Mouse (Mus musculus): ENCODE measurements around the gene Manba. TPM values are rescaled to one million over a fixed set of nuclear protein-coding genes. Genes with fewer than 3 reads are reported as not detected.

Manba gene
- polyA plus RNA-seq, 1 experiment from 2014 or later, result 6.1 TPM

DNA sequence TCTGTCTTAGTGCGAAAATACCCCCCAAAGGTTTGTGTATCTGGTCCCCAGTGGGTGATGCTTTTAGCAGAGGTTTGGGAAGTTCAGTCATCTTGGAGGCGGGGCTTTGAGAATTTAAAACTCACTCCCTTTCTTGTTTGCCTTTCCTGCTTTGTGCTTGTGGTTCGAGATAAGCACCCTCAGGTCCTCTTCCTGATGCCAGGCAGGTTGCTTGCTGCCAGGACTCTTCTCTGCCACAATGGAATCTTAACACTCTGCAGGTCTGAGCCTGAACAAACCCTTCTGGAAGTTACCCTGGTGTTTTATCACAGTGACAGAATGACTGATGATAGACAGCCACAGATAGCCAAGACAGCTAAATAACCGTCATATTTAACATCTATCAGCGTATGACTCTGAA, 83.2 kb downstream of the Manba start:
- Histone ChIP-seq H3K36me3 (no peaks in the 10 kb centered on the region), H3K27ac (no peak overlapping the region), H3K4me1 (peaks cover 4% of the 10 kb centered on the region; the same call in 1 of the 2 replicates), H3K4me2 (no peak overlapping the region), H3K9me3 (no peaks in the 10 kb centered on the region), H3K9ac (no peak overlapping the region), H3K27me3 (no peaks in the 10 kb centered on the region), H3K4me3 (no peak overlapping the region)
- ATAC-seq (ENCODE audit: insufficient number of reproducible peaks, insufficient read depth, low FRiP score, low TSS enrichment, low read depth), result no peak
- WGBS, result 73% methylated on average over 5 of the region's 5 CpGs

DNA sequence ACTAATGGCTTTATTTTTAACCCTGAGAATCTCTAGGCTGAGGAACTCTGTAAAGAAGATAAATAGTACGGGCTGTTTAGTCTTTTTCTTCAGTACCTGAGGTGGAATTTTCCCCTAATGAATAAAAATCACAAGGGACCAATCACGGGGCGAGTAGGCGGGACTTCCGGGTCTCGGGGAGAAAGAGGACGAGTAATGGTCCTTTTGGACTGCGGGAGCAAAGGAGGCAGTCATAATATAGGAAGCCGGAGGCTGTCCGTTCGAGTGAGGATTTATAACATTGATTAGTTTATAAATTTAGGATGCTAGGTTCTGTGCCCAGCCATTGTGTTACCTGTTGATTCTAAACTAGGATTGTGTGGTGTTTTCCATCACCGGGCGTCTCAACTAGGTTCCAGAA, 86.1 kb downstream of the Manba start:
- 0 out of 2 replicates have a peak overlapping the region, but pooled peaks have one; percentile 4 for H3K4me3 ChIP-seq
- no peaks in the 10 kb centered on the region for H3K9me3 ChIP-seq
- no peak overlapping the region; the same call in 1 of the 2 replicates for H3K4me2 ChIP-seq
- no peak for ATAC-seq (ENCODE audit: insufficient number of reproducible peaks, insufficient read depth, low FRiP score, low TSS enrichment, low read depth)
- H3K36me3 ChIP-seq, result no peaks in the 10 kb centered on the region
- H3K27ac ChIP-seq, result no peak overlapping the region
- no peaks in the 10 kb centered on the region for H3K27me3 ChIP-seq
- H3K4me1 ChIP-seq, result peaks cover 9% of the 10 kb centered on the region; the same call in 1 of the 2 replicates
- 68% methylated on average over 13 of the region's 13 CpGs for WGBS
- H3K9ac ChIP-seq, result no peak overlapping the region

DNA sequence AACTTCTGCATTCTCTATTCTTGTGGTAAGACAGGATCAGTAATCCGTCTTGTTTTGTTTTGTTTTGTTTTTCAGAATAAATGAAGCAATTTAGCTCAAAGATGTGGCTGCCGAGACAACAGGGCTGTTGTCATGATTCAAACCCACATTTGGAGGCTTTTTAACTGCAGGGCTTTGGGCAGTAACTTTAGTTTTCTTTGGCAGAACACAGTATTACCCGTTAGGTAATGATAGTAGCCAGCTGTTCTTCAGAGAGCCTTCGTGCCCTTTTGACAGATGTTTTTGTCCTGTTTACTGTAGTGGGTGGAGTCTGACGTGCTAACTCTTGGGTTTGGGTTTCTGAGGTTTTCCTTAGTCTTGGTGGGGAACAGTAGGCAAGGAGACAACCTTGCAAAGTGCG, 87.6 kb downstream of the Manba start:
- H3K4me3 ChIP-seq, result no peak overlapping the region
- 50% methylated on average over 6 of the region's 6 CpGs for whole genome bisulfite sequencing
- no peaks in the 10 kb centered on the region for H3K27me3 ChIP-seq
- H3K36me3 ChIP-seq, result no peaks in the 10 kb centered on the region
- H3K4me2 ChIP-seq, result no peak overlapping the region
- no peaks in the 10 kb centered on the region for H3K9me3 ChIP-seq
- H3K9ac ChIP-seq, result no peak overlapping the region
- no peak overlapping the region for H3K27ac ChIP-seq
- peaks cover 9% of the 10 kb centered on the region; the same call in 1 of the 2 replicates for H3K4me1 ChIP-seq
- no peak for ATAC-seq (ENCODE audit: insufficient number of reproducible peaks, insufficient read depth, low FRiP score, low TSS enrichment, low read depth)

DNA sequence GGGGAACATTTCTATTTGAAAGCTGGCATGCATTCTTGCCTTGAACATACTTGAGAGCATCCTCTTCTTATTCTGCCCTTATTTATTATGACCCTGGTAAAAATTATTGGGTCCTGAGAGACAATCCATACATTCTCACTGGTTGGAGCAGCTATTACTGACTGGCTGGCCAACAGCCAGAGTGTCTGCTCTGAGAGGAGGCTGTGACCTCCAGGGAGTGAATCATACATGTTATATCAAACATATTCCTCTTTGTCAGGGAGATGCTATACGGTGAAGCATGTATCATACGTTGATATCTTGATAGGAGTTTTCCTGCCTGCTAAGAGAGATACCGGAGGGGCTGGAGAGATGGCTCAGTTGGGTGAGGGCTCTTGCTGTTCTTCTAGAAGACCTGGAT, 89.7 kb downstream of the Manba start:
- no peaks in the 10 kb centered on the region for H3K36me3 ChIP-seq
- whole genome bisulfite sequencing, result 88% methylated on average over 3 of the region's 3 CpGs
- no peak for ATAC-seq (ENCODE audit: insufficient number of reproducible peaks, insufficient read depth, low FRiP score, low TSS enrichment, low read depth)
- no peak overlapping the region for H3K4me2 ChIP-seq
- H3K27ac ChIP-seq, result no peak overlapping the region
- H3K9me3 ChIP-seq, result no peaks in the 10 kb centered on the region
- peaks cover 18% of the 10 kb centered on the region for H3K4me1 ChIP-seq
- H3K9ac ChIP-seq, result no peak overlapping the region
- H3K27me3 ChIP-seq, result no peaks in the 10 kb centered on the region
- H3K4me3 ChIP-seq, result no peak overlapping the region

DNA sequence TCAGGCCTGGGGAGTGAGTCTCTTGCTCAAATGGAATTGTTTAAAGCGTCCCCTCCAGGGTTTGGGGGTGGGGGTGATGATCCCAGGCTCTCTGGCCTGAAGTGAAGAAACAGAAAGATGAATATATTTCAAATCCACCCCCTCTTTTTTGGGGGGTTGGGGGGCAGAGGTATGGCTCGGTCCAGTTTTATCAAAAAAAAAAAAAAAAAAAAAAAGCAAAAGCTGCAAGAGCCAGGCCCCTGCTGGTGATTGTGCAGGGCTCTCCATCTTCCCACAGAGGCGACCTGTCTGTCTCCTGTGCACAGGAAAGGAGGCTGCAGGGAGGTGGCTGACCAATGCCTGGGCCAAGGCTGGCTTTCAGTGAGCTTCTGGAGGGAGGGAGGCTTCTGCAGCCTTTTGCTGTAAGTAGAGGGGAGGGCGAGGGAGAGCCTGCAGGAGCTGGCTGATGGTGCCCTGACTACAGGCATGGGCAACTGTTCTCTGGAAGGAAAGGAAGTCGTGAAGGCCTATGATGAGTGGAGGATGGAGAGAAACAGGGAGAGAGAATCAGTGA, 93.3 kb downstream of the Manba start:
- H3K4me2 ChIP-seq, result no peak overlapping the region
- ATAC-seq (ENCODE audit: insufficient number of reproducible peaks, insufficient read depth, low FRiP score, low TSS enrichment, low read depth), result no peak
- H3K36me3 ChIP-seq, result no peaks in the 10 kb centered on the region
- WGBS, result 53% methylated on average over 5 of the region's 5 CpGs
- H3K4me3 ChIP-seq, result no peak overlapping the region
- H3K9ac ChIP-seq, result no peak overlapping the region
- no peaks in the 10 kb centered on the region for H3K27me3 ChIP-seq
- H3K9me3 ChIP-seq, result no peaks in the 10 kb centered on the region
- H3K27ac ChIP-seq, result no peak overlapping the region
- peaks cover 35% of the 10 kb centered on the region for H3K4me1 ChIP-seq

DNA sequence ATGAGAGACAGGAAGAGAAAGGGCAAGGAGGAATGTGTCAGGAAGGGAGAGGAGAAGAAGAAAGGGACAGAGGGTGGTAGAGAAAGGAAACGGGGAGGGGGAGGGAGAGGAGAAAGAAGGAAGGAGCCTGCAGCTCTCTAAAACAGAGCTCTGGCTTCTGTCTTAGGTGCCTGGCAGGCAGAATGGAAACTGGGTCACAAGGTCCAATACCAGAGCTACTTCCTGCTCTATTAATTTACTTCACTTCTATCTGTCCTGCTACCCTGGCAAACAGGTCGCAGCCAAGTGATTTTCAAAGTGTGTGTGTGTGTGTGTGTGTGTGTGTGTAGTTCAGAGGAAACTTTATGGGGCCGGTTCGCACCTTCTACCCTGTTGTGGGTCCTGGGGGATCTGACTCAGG, 93.8 kb downstream of the Manba start:
- Histone ChIP-seq H3K36me3 (peaks cover 3% of the 10 kb centered on the region), H3K4me1 (peaks cover 31% of the 10 kb centered on the region), H3K4me3 (no peak overlapping the region), H3K9me3 (no peaks in the 10 kb centered on the region), H3K9ac (no peak overlapping the region), H3K27ac (no peak overlapping the region), H3K27me3 (no peaks in the 10 kb centered on the region), H3K4me2 (no peak overlapping the region)
- 65% methylated on average over 4 of the region's 4 CpGs for WGBS
- no peak for ATAC-seq (ENCODE audit: insufficient number of reproducible peaks, insufficient read depth, low FRiP score, low TSS enrichment, low read depth)

DNA sequence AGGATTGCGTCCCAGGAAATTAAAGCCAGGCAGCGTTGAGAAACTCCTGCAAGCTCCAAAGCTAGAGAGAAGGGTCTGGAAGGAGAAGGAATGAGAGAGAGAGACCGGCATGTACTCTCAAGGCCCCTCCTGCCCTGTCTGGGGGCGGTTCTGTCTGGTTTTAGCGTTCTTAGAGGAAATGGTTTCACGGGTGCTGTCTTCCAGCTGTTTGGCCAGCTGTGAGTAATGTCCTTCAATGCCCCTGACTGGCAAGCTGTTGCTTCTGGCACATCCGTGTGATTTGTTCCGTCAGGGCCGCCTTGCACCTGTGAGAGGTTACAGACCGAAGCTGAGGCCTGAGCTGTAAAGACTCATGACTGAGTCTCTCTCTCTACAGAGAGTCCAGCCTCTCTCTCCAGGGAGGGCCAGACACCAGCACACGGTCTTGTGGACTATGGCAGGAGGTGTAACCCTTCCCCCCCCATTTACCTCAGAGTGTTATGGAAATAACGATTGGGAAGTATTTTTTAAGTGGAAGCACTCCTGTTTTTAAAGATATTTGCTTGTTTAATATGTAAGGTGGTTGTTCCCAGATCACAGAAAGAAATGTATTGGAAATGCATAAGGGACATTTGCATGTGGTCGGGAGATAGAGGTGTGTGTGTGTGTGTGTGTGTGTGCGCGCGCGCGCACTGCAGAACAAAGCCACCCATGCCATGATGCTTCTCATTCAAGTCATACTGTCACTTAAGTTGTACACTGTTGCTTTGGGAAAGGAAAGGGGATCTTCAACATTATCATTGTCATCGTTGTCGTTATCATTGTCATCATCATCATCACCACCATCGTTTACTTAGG, 95.2 kb downstream of the Manba start:
- no peak for ATAC-seq (ENCODE audit: insufficient number of reproducible peaks, insufficient read depth, low FRiP score, low TSS enrichment, low read depth)
- Histone ChIP-seq H3K4me3 (no peak overlapping the region), H3K4me2 (no peak overlapping the region), H3K9ac (no peak overlapping the region), H3K4me1 (peaks cover 31% of the 10 kb centered on the region), H3K27me3 (no peaks in the 10 kb centered on the region), H3K27ac (no peak overlapping the region), H3K36me3 (peaks cover 15% of the 10 kb centered on the region), H3K9me3 (no peaks in the 10 kb centered on the region)
- 73% methylated on average over 21 of the region's 21 CpGs for WGBS

DNA sequence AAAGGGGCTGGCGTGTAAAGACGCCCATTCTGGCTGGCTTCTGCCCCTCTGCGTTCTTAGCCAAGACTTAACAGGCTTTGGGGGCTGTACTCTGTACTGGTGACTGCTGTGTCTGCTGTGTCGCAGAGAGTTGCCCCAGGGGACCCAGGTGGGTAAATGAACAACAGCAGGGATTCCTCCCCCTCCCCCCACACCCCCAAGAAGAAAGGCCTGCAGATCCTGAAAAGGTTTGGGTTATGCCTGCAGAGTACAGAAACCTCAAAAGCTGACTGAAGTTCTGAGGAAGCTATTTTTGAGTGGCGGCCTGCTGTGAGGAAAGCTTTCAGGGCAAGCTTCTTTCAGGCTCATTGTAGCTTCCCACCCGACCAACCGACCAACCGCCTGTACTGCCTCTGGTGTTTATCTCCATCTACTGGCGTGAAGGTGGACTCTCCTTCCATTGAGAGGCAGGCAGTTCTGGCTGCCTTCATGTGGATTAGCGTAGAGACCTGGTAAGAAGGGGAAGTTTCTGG, 96.3 kb downstream of the Manba start:
- 15% methylated on average over 10 of the region's 10 CpGs for WGBS
- no peaks in the 10 kb centered on the region for H3K27me3 ChIP-seq
- H3K4me3 ChIP-seq, result no peak overlapping the region
- no peak overlapping the region for H3K4me2 ChIP-seq
- no peak overlapping the region for H3K9ac ChIP-seq
- no peaks in the 10 kb centered on the region for H3K9me3 ChIP-seq
- H3K36me3 ChIP-seq, result peaks cover 21% of the 10 kb centered on the region
- ATAC-seq (ENCODE audit: insufficient number of reproducible peaks, insufficient read depth, low FRiP score, low TSS enrichment, low read depth), result peak; percentile 43; the same call in 1 of the 2 replicates
- no peak overlapping the region for H3K27ac ChIP-seq
- peaks cover 31% of the 10 kb centered on the region for H3K4me1 ChIP-seq

DNA sequence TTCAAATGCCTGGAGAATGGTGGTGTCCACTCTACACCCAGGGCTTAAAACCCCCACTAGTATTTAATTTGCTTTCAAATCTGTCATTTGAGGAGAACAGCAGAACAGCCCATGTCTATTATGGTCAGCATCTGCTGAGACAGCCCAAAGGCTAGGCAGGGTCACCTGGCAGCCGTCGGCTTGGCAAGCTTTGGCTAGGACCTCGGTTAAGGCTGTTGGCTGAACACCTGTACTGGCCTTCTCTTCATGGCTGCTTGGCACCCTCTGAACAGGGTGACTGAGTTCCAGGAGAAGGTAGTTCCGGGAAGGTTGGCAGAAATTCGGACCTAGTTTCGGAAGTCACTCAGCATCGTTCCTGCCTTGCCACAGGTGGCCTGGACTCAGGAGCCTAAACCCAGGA, 96.8 kb downstream of the Manba start:
- peaks cover 27% of the 10 kb centered on the region for H3K36me3 ChIP-seq
- WGBS, result 89% methylated on average over 7 of the region's 7 CpGs
- peak overlapping the region; percentile 28; the same call in 1 of the 2 replicates for H3K27ac ChIP-seq
- H3K4me2 ChIP-seq, result no peak overlapping the region
- no peak overlapping the region for H3K4me3 ChIP-seq
- H3K4me1 ChIP-seq, result peaks cover 31% of the 10 kb centered on the region
- no peaks in the 10 kb centered on the region for H3K27me3 ChIP-seq
- no peak for ATAC-seq (ENCODE audit: insufficient number of reproducible peaks, insufficient read depth, low FRiP score, low TSS enrichment, low read depth)
- no peak overlapping the region for H3K9ac ChIP-seq
- no peaks in the 10 kb centered on the region for H3K9me3 ChIP-seq

DNA sequence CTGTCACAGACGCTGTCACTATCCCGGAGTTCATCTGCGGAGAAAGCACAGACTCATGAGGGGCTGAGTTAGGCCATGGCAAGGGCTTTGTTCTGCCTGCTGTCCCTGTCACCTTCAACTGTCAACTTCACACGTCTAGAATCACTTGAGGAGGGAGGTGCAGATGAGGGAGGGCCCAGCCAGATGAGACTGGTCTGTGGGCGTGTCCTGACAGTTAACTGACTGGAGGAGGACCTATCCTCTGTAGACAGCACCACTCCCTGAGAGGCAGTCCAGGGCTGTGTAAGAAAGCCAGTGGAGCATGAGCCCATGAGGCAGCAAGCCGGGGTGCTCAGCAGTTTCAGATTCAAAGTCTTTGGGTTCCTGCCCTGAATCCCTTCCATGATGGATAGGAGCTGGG, 100.1 kb downstream of the Manba start:
- peaks cover 58% of the 10 kb centered on the region for H3K36me3 ChIP-seq
- no peak overlapping the region for H3K4me3 ChIP-seq
- no peak overlapping the region for H3K4me2 ChIP-seq
- H3K9ac ChIP-seq, result no peak overlapping the region
- ATAC-seq (ENCODE audit: insufficient number of reproducible peaks, insufficient read depth, low FRiP score, low TSS enrichment, low read depth), result no peak
- no peaks in the 10 kb centered on the region for H3K9me3 ChIP-seq
- peaks cover 19% of the 10 kb centered on the region for H3K4me1 ChIP-seq
- H3K27me3 ChIP-seq, result no peaks in the 10 kb centered on the region
- H3K27ac ChIP-seq, result no peak overlapping the region
- WGBS, result 69% methylated on average over 6 of the region's 6 CpGs

DNA sequence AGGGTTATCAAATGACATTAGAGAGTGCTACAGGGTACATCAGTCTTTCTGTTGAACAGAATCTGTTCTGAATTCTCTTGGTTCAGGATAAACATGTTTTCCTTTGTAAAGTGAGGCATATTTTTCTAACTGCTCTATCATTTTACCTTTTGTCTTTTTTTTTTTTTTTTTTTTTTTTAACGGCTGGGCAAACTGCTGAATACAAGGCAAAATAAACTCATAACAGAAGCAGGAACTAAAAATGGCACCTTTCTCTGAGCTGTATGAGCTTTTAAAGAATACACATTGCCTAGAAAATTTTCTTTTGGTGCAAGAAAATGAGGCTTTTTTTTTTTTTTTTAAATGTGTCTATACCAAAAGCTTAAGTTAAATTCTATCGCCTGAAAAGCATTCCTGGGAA, 100.6 kb downstream of the Manba start:
- 83% methylated on average over 2 of the region's 2 CpGs for WGBS

DNA sequence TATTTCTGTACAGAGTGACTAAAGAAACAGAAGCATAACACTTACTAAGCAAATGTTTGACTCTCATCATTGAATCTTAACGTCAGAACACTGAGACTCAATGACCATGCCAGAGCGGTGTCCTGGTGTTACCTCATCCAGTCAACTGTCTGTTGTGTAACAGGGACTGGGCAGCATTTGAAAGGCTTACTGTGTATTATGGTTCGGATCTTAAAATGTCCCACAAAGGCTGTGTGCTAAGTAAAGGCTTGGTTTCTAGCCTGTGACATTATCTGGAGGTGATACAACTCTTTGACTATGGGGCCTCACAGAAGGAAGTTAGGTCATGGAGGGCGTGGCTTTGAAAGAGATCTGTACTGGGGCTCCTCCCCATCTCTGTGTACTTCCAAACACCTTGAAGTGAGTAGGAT, 101.1 kb downstream of the Manba start:
- Histone ChIP-seq H3K4me2 (no peak overlapping the region), H3K4me3 (no peak overlapping the region), H3K9me3 (no peaks in the 10 kb centered on the region), H3K27ac (no peak overlapping the region), H3K27me3 (no peaks in the 10 kb centered on the region), H3K4me1 (peaks cover 13% of the 10 kb centered on the region), H3K36me3 (peaks cover 68% of the 10 kb centered on the region), H3K9ac (no peak overlapping the region)
- no peak for ATAC-seq (ENCODE audit: insufficient number of reproducible peaks, insufficient read depth, low FRiP score, low TSS enrichment, low read depth)
- WGBS, result 88% methylated on average over 4 of the region's 4 CpGs

More for the DNA sequence above, 100.6 kb downstream of the Manba start:
- Histone ChIP-seq H3K27me3 (no peaks in the 10 kb centered on the region), H3K4me3 (no peak overlapping the region), H3K9ac (no peak overlapping the region), H3K36me3 (peaks cover 64% of the 10 kb centered on the region), H3K9me3 (no peaks in the 10 kb centered on the region), H3K27ac (no peak overlapping the region), H3K4me2 (no peak overlapping the region), H3K4me1 (peaks cover 17% of the 10 kb centered on the region)
- no peak for ATAC-seq (ENCODE audit: insufficient number of reproducible peaks, insufficient read depth, low FRiP score, low TSS enrichment, low read depth)

Data from embryonic facial prominence, embryonic 13.5 days (tissue).